Comparison of ENCODE assay signal across 22 mouse cellular contexts in genomic region chr10:127602194-127602593, GRCm38 (mm10). TPM values are rescaled to one million over a fixed set of nuclear protein-coding genes. Genes with fewer than 3 reads are reported as not detected.
DNase-seq lines count a peak whose midpoint lies in the region; ATAC-seq and TF ChIP-seq lines count a peak whose summit lies in the region.
"Had no signal": no experiment of that assay in that cellular context is flagged by ENCODE, and none has a peak within 500 bp of the region (broad histone marks: within the 10 kb centered on the region; RNA-seq: fewer than 3 reads in every experiment).

No protein-coding gene starts in this region.

- WGBS in hindbrain, embryonic 16.5 days: 95% methylated on average over 6 of the region's 6 CpGs

- H3K9ac ChIP-seq in hindbrain, embryonic 16.5 days (ENCODE audit: low read depth, low read length): no peak overlapping the region
- H3K9ac ChIP-seq: embryonic facial prominence, embryonic 12.5 days; forebrain, embryonic 15.5 days; heart, embryonic 13.5 days; hindbrain, embryonic 15.5 days had no signal

- ATAC-seq in hindbrain, embryonic 16.5 days: no peak
- ATAC-seq: activated CD4-positive, CD25-positive, alpha-beta regulatory T cell, adult 4 months; forebrain, embryonic 15.5 days; inflammation-experienced regulatory T-cells, adult 6 months; Patski had no signal

- no peak overlapping the region for H3K4me3 ChIP-seq in gastrocnemius, adult 2 months
- H3K4me3 ChIP-seq in left cerebral cortex, adult 2 months: no peak overlapping the region
- no peak overlapping the region for H3K4me3 ChIP-seq in brown adipose tissue, adult 24 weeks (ENCODE audit: insufficient read depth, low read depth, low read length)
- H3K4me3 ChIP-seq in hindbrain, embryonic 16.5 days (ENCODE audit: low read length): no peak overlapping the region
- H3K4me3 ChIP-seq: embryonic facial prominence, embryonic 12.5 days; forebrain, embryonic 15.5 days; heart, embryonic 13.5 days; hindbrain, embryonic 15.5 days had no signal

- H3K27ac ChIP-seq in gastrocnemius, adult 2 months: peak overlapping the region; percentile 80
- H3K27ac ChIP-seq in left cerebral cortex, adult 2 months: peak overlapping the region; percentile 15; the same call in 1 of the 2 replicates
- peak overlapping the region; percentile 41; the same call in 1 of the 2 replicates for H3K27ac ChIP-seq in brown adipose tissue, adult 24 weeks (replicated peaks; ENCODE audit: low read depth, low read length)
- no peak overlapping the region for H3K27ac ChIP-seq in hindbrain, embryonic 16.5 days (ENCODE audit: low read depth, low read length)
- H3K27ac ChIP-seq: forebrain, embryonic 15.5 days; hindbrain, embryonic 15.5 days had no signal

- H3K9me3 ChIP-seq in hindbrain, embryonic 16.5 days (ENCODE audit: control insufficient read depth, low read length): no peaks in the 10 kb centered on the region
- H3K9me3 ChIP-seq: embryonic facial prominence, embryonic 12.5 days; forebrain, embryonic 15.5 days; heart, embryonic 13.5 days; hindbrain, embryonic 15.5 days had no signal

- intact Hi-C loops in gastrocnemius, adult 2 months (cut with DNase I): no loop called here
- intact Hi-C loops in left cerebral cortex, adult 2 months (cut with DNase I): no loop called here
- intact Hi-C loops in left cerebral cortex, postnatal 4 days (cut with DNase I): no loop called here

- peaks cover 43% of the 10 kb centered on the region for H3K36me3 ChIP-seq in hindbrain, embryonic 16.5 days (ENCODE audit: control insufficient read depth, insufficient read depth, low read length)

- no peak for DNase-seq in gastrocnemius, adult 2 months
- no peak for DNase-seq in gastrocnemius, postnatal 10 days
- no peak for DNase-seq in left cerebral cortex, adult 2 months (ENCODE audit: extremely low spot score in 1 of 2, low spot score in 2 of 2)
- no peak for DNase-seq in left cerebral cortex, postnatal 4 days
- DNase-seq in adipocyte (ENCODE audit: low spot score): peak; percentile 29
- no peak for DNase-seq in kidney, adult 11 months
- DNase-seq: adrenal gland, postnatal 25 days; cerebellum, adult 11-12 months; cerebellum, adult 9-10 months; cerebellum, postnatal 25 days; gastrocnemius, postnatal 14 days; heart, postnatal 36 days had no signal

- no peak overlapping the region for H3K4me2 ChIP-seq in hindbrain, embryonic 16.5 days (ENCODE audit: low read length)
- H3K4me2 ChIP-seq: embryonic facial prominence, embryonic 12.5 days; forebrain, embryonic 15.5 days; heart, embryonic 13.5 days; hindbrain, embryonic 15.5 days had no signal

- peaks cover 46% of the 10 kb centered on the region for H3K4me1 ChIP-seq in brown adipose tissue, adult 24 weeks (ENCODE audit: control insufficient read depth, insufficient read depth, insufficient read length, low read length)
- H3K4me1 ChIP-seq in hindbrain, embryonic 16.5 days (ENCODE audit: control insufficient read depth, insufficient read depth, low read depth, low read length): peaks cover 10% of the 10 kb centered on the region; the same call in 1 of the 2 replicates

- no peak for TF ChIP-seq CTCF in gastrocnemius, adult 2 months (IDR thresholded peaks at IDR 0.05)
- TF ChIP-seq CTCF in left cerebral cortex, adult 2 months (IDR thresholded peaks at IDR 0.05): no peak

- no peaks in the 10 kb centered on the region for H3K27me3 ChIP-seq in hindbrain, embryonic 16.5 days (replicated peaks; ENCODE audit: control insufficient read depth, insufficient read depth, low read length)
- H3K27me3 ChIP-seq: CH12.LX; embryonic facial prominence, embryonic 12.5 days; forebrain, embryonic 15.5 days; heart, embryonic 13.5 days; hindbrain, embryonic 15.5 days; Patski had no signal

RNA-seq across cellular contexts. Expression of gene Lrp1, which starts 18.8 kb away (rescaled TPM):
- 10 to 100 TPM; 34.6 to 71.3 TPM for total RNA-seq in gastrocnemius, adult 2 months (2021)
- 100 to 1,000 TPM; 105 to 132 TPM for total RNA-seq in gastrocnemius, postnatal 10 days (2021)
- 100 to 1,000 TPM; 341 to 357 TPM for total RNA-seq in left cerebral cortex, adult 2 months (2021)
- total RNA-seq in left cerebral cortex, postnatal 4 days (2021): 100 to 1,000 TPM; 286 to 296 TPM
- 43.8 and 47.2 TPM in 2 replicates for polyA plus RNA-seq in brown adipose tissue, adult 24 weeks (2012; ENCODE audit: insufficient read depth, insufficient read length, missing spikeins)
- polyA plus RNA-seq in hindbrain, embryonic 16.5 days (2015; fragmentation: Nextera tagmentation; extraction: Ambion mirVana): 109 and 125 TPM in 2 replicates

RNA-seq across cellular contexts. Expression of gene Stat6, which starts 40.6 kb away (rescaled TPM):
- total RNA-seq in gastrocnemius, adult 2 months (2021): 10 to 100 TPM; 17.1 to 18.9 TPM
- total RNA-seq in gastrocnemius, postnatal 10 days (2021): 10 to 100 TPM; 15.8 to 24.4 TPM
- 10 to 100 TPM; 11.4 to 12.9 TPM for total RNA-seq in left cerebral cortex, adult 2 months (2021)
- total RNA-seq in left cerebral cortex, postnatal 4 days (2021): 1 to 10 TPM; 6.0 to 6.1 TPM
- 24.7 and 28.8 TPM in 2 replicates for polyA plus RNA-seq in brown adipose tissue, adult 24 weeks (2012; ENCODE audit: insufficient read depth, insufficient read length, missing spikeins)
- 6.0 and 8.0 TPM in 2 replicates for polyA plus RNA-seq in hindbrain, embryonic 16.5 days (2015; fragmentation: Nextera tagmentation; extraction: Ambion mirVana)
